Mouse (Mus musculus) heart, embryonic 13.5 days (tissue): Measurements from ENCODE around the gene Hist1h1a. TPM values are rescaled to one million over a fixed set of nuclear protein-coding genes. Genes with fewer than 3 reads are reported as not detected.
"Not testable (repeated sequence)": the region's sequence is repeated elsewhere in the genome, so short reads cannot be mapped to it uniquely, and the experiment has no call there.

ENCODE experiments used
- ATAC-seq: fragments of 200-750 bp; cut with Nextera tagmentation; 2 replicates; pipeline ENCODE4 v1.8.0; 2017; ENCODE audit warnings: moderate TSS enrichment; ENCODE audit not compliant: insufficient number of reproducible peaks, low FRiP score, low TSS enrichment; ENCODE audit errors: extremely low read depth
- H3K27ac ChIP-seq: fragments of 300-500 bp; sonication (generic); replicated peaks from 2 replicates; pipeline ENCODE4 v1.5.1; 2015; ENCODE audit warnings: moderate library complexity, mild to moderate bottlenecking, inconsistent platforms
- H3K27me3 ChIP-seq: fragments of 300-500 bp; sonication (generic); replicated peaks from 2 replicates; pipeline ENCODE4 v1.6.1; 2015; ENCODE audit warnings: mild to moderate bottlenecking, inconsistent platforms
- H3K36me3 ChIP-seq: fragments of 300-500 bp; sonication (generic); 2 replicates; pipeline ENCODE4 v1.6.1; 2015; ENCODE audit warnings: mild to moderate bottlenecking, inconsistent platforms
- H3K4me1 ChIP-seq: fragments of 300-500 bp; sonication (generic); 2 replicates; pipeline ENCODE4 v1.6.1; 2015; ENCODE audit warnings: inconsistent platforms
- H3K4me2 ChIP-seq: fragments of 300-500 bp; sonication (generic); 2 replicates; pipeline ENCODE4 v1.6.1; 2015; ENCODE audit warnings: inconsistent platforms, mild to moderate bottlenecking, moderate library complexity
- H3K4me3 ChIP-seq: fragments of 300-500 bp; sonication (generic); 2 replicates; pipeline ENCODE4 v1.5.1; 2015; ENCODE audit warnings: moderate library complexity, mild to moderate bottlenecking, inconsistent platforms
- H3K9ac ChIP-seq: fragments of 300-500 bp; sonication (generic); 2 replicates; pipeline ENCODE4 v1.6.1; 2015; ENCODE audit warnings: inconsistent platforms, mild to moderate bottlenecking, moderate library complexity
- H3K9me3 ChIP-seq: fragments of 300-500 bp; sonication (generic); 2 replicates; pipeline ENCODE4 v1.6.1; 2016; ENCODE audit warnings: inconsistent platforms
- WGBS: fragments of 180-500 bp; shearing (Covaris S2); methylation state at CpG from one replicate; pipeline ENCODE4 v1.1.7; 2015; ENCODE audit warnings: mixed read lengths; 5-methylcytosine and 5-hydroxymethylcytosine counted together
- polyA plus RNA-seq: library from polyadenylated mRNA; unstranded; fragments of >200 nt; fragmentation: Nextera tagmentation; extraction: Ambion mirVana; gene quantifications from 2 replicates; pipeline ENCODE4 v1.2.1, GENCODE M21; 2015

The Hist1h1a gene
- polyA plus RNA-seq = 1.5 and 1.6 TPM in 2 replicates

DNA sequence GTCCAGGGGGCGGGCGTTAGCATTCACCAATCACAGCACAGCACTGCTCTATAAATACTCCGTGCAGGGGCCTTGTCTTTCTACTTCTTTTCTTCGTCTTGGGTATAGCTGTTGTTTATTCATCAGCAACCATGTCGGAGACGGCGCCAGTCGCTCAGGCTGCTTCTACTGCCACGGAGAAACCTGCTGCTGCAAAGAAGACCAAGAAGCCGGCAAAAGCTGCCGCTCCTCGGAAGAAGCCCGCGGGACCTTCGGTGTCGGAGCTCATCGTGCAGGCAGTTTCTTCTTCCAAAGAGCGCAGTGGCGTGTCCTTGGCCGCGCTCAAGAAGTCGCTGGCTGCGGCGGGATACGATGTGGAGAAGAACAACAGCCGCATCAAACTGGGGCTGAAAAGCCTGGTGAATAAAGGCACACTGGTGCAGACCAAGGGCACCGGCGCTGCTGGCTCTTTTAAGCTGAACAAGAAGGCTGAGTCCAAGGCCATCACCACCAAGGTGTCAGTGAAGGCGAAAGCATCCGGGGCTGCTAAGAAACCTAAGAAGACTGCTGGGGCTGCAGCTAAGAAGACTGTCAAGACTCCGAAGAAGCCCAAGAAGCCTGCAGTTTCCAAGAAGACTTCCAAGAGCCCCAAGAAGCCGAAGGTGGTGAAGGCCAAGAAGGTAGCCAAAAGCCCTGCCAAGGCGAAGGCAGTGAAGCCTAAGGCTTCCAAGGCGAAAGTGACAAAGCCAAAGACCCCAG lies at the start of gene Hist1h1a:
Hist1h1a (plus strand) TSS at position 81 of the 738 bp plus-strand sequence.
- 3% methylated on average over 34 of the region's 34 CpGs for WGBS
- H3K4me3 ChIP-seq = peak within 1 kb of the TSS; percentile 67

DNA sequence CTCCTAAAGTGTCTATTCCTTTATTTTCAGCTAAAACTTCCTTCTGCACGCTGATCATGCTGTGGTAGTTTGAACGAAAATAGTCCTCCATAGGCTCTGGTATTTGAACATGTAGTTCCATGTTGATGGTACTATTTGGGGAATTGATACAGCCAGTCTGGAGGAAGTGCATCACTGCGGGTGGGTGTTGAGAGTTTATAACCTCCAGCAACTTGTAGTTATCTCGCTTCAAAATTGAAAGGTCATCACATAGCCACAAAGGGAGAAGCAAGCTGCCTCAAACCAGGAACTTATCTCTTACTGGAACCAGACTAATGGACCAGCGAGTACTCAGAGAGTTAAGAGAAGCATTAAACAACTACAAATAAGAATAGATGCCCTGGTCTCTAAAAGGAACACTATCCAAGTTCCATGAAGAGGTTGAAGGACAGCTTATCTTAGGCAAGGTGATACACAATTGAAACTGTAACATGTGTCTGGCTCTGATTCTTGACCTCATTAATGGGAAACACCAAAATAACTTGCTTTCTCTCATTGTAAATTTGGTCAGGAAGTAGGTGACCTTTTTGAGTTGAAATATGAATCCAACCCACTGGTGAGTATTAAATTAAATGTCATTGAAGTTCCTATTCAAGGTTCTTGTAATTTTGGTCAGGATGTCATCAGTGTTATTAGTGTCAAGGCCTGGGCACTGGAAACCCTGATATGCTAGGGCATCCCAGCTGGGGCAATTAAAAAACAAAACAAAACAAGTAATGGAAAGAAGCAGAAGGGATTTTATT lies 47.0 kb upstream of the Hist1h1a start:
- H3K9me3 ChIP-seq = peaks cover 7% of the 10 kb centered on the region; the same call in 1 of the 2 replicates
- no peaks in the 10 kb centered on the region for H3K36me3 ChIP-seq
- no peak overlapping the region for H3K27ac ChIP-seq
- ATAC-seq = no peak
- H3K9ac ChIP-seq = no peak overlapping the region
- WGBS = 53% methylated on average over 5 of the region's 5 CpGs
- H3K4me3 ChIP-seq = no peak overlapping the region
- H3K27me3 ChIP-seq = no peaks in the 10 kb centered on the region
- peaks cover 12% of the 10 kb centered on the region for H3K4me1 ChIP-seq
- H3K4me2 ChIP-seq = no peak overlapping the region

More for the DNA sequence above, at the start of gene Hist1h1a:
- Histone ChIP-seq H3K4me1 (peaks cover 33% of the 10 kb centered on the region), H3K36me3 (no peaks in the 10 kb centered on the region), H3K9ac (peak within 1 kb of the TSS; percentile 88), H3K4me2 (peak within 1 kb of the TSS; percentile 79), H3K27me3 (no peaks in the 10 kb centered on the region), H3K27ac (peak within 1 kb of the TSS; percentile 96), H3K9me3 (no peaks in the 10 kb centered on the region)
- ATAC-seq = peak; percentile 70

DNA sequence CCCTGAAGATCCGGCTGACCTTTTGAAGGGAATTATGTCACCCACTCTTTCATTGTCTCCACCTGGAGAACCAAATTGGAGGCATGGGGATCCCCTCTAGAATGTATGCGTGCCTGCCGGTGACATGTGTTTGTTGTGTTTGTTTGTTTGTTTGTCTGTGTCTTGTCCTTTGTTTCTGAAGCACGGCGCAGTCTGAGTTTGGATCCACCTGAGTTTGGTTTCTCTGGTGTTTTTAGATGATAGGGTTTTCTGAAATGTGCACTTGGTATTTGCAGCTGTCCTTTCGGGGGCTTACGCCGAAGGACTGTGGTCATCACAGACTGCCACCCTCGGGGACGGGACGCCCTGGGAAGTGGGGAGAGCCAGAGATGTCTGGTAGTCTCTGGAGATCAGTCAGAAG lies 46.3 kb upstream of the Hist1h1a start:
- H3K27me3 ChIP-seq = no peaks in the 10 kb centered on the region
- no peak overlapping the region for H3K27ac ChIP-seq
- WGBS = 38% methylated on average over 11 of the region's 11 CpGs
- peaks cover 12% of the 10 kb centered on the region for H3K4me1 ChIP-seq
- no peak overlapping the region for H3K9ac ChIP-seq
- no peaks in the 10 kb centered on the region for H3K36me3 ChIP-seq
- no peak for ATAC-seq
- H3K4me2 ChIP-seq = no peak overlapping the region
- no peak overlapping the region for H3K4me3 ChIP-seq
- H3K9me3 ChIP-seq = peaks cover 7% of the 10 kb centered on the region; the same call in 1 of the 2 replicates

DNA sequence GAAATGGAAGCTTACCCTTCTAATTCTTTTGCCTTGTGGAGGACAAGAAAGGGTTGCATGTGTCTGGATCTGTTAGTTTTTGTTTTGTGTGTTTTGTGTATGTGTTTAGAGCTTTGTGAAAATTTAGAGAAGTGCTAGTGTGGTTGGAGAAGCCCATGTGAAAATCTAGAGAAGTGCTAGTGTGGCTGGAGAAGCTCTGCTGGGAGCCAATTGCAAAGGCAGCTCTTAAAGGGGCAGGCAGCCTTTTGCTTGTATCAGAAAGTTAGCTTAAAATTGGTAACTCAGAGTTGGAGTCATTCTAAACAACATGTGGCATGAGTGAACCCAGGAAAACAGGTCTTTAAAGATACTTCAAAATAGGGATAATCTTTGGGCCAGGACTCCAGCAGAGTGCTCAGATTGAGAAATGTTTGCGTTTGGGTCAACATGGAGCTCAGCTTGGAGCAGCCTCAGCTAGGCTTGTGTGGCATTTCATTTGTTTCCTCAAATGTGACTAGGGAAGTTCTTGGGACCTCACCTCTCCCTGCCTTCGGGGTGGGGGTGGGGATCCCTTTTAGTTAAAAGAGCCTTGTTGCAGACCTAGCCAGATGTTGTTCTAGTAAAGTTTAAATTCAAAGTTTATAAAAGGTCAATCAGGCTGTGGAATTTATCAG lies 45.7 kb upstream of the Hist1h1a start:
- H3K36me3 ChIP-seq, H3K9me3 ChIP-seq, H3K27ac ChIP-seq, H3K27me3 ChIP-seq, ATAC-seq, H3K4me2 ChIP-seq, H3K4me3 ChIP-seq, H3K9ac ChIP-seq: not testable (repeated sequence)
- peaks cover 12% of the 10 kb centered on the region for H3K4me1 ChIP-seq
- WGBS = 18% methylated on average over 2 of the region's 2 CpGs

DNA sequence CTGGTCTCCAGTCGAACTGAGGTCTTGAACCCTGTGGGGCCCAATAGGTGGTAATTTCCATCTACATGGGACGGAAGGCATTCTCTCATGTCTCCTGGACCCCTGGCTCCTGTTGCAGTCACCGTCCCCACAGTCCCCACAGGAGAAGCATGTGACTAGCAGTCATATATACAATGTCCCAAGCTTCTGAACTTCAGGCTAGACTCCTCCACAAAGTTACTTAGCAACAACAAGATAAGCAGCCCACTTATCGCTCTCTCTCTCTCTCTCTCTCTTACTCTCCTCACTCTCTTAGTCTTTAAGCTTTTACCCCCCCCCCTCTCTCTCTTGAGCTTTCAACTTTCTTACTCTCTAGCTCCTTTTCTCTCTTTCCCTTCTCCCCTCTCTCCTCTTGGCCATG lies 39.2 kb upstream of the Hist1h1a start:
- no peaks in the 10 kb centered on the region; the same call in 1 of the 2 replicates for H3K27me3 ChIP-seq
- no peaks in the 10 kb centered on the region for H3K36me3 ChIP-seq
- no peak for ATAC-seq
- H3K9ac ChIP-seq = no peak overlapping the region
- no peak overlapping the region for H3K4me3 ChIP-seq
- H3K27ac ChIP-seq = no peak overlapping the region
- peaks cover 21% of the 10 kb centered on the region for H3K4me1 ChIP-seq
- H3K4me2 ChIP-seq = 0 out of 2 replicates have a peak overlapping the region, but pooled peaks have one; percentile 5
- peaks cover 7% of the 10 kb centered on the region; the same call in 1 of the 2 replicates for H3K9me3 ChIP-seq
- 38% methylated on average over 4 of the region's 4 CpGs for WGBS

DNA sequence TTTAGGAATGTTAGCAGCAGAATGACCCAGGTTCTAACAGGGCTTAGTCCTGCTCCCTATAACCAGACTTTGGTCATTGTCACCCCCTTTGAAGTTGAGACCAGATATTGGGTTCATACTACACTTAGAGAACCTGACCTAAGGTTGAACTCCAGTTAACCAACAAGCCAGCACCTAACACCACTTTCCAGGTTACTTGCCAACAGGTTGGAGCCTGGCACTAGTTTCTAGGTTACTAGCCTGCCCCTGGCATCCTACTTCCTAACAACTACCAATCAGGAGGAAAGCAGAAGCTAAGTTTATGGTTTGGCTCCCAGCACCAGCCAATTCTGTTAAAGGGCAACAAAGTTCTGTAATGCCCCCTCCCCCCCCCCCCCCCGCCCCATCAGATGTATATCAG lies 38.3 kb upstream of the Hist1h1a start:
- Histone ChIP-seq H3K4me3 (no peak overlapping the region), H3K4me2 (no peak overlapping the region), H3K9me3 (no peaks in the 10 kb centered on the region), H3K9ac (no peak overlapping the region), H3K27me3 (no peaks in the 10 kb centered on the region; the same call in 1 of the 2 replicates), H3K36me3 (no peaks in the 10 kb centered on the region), H3K4me1 (peaks cover 21% of the 10 kb centered on the region), H3K27ac (no peak overlapping the region)
- no CpG with 5 or more reads among the region's 1 CpGs for WGBS
- no peak for ATAC-seq

DNA sequence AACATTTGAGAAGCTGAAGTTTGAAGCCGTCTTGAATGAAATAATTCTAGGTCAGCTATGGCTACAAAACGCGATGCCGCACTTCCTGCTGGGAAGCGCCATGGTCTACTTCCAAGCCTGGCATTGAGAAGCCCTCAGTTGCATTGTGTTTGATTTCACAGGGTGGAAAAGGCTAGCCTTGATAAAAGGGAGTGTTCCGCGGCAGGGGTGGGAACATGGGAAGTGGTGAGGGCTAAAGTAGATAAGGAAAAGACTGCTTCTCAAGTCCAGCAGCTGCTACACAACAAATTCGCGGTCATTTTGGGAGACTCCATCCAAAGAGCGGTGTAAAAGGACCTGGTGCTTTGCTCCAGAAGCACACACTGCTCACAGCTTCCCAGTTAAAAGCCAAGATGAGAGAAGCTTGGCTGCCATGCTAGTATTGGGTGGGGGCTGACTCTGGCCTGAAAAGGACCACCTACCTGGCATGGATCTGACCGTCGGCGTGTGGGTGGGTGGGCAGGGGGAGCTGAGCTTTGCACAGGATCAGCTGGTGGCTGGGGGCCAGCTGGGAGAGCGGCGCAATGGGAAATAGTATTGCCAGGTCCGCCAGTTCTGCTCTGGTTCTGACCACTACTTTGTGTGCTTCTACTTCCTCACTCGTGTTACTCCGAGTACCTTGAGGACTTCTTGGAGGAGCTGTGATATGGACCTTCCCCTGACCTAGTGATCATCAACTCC lies 34.8 kb upstream of the Hist1h1a start:
- no peaks in the 10 kb centered on the region for H3K9me3 ChIP-seq
- no peak overlapping the region for H3K27ac ChIP-seq
- ATAC-seq = no peak
- 68% methylated on average over 18 of the region's 18 CpGs for WGBS
- no peak overlapping the region for H3K9ac ChIP-seq
- H3K27me3 ChIP-seq = no peaks in the 10 kb centered on the region; the same call in 1 of the 2 replicates
- H3K4me2 ChIP-seq = no peak overlapping the region
- H3K4me3 ChIP-seq = no peak overlapping the region
- no peaks in the 10 kb centered on the region for H3K36me3 ChIP-seq
- H3K4me1 ChIP-seq = peaks cover 25% of the 10 kb centered on the region

DNA sequence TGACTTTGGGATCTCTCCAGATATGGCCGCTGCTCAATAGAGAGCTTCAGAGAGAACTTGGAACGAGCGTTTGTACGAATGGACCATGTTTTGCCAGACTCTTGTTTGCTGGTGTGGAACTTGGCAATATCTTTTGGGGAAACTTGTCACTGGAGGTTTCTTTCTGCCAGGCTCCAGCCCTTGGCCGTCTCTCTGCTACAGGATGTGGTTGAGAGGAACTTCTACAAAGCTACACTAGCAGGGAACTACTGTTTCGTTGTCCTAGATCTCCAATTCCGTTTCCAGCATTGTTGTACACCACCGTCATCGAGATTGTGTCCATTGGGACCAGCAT lies 34.3 kb upstream of the Hist1h1a start:
- H3K4me2 ChIP-seq = no peak overlapping the region
- 86% methylated on average over 9 of the region's 9 CpGs for WGBS
- H3K4me3 ChIP-seq = no peak overlapping the region
- H3K9ac ChIP-seq = no peak overlapping the region
- no peaks in the 10 kb centered on the region for H3K36me3 ChIP-seq
- H3K4me1 ChIP-seq = peaks cover 19% of the 10 kb centered on the region
- no peak for ATAC-seq
- H3K27ac ChIP-seq = no peak overlapping the region
- H3K9me3 ChIP-seq = no peaks in the 10 kb centered on the region
- no peaks in the 10 kb centered on the region; the same call in 1 of the 2 replicates for H3K27me3 ChIP-seq

DNA sequence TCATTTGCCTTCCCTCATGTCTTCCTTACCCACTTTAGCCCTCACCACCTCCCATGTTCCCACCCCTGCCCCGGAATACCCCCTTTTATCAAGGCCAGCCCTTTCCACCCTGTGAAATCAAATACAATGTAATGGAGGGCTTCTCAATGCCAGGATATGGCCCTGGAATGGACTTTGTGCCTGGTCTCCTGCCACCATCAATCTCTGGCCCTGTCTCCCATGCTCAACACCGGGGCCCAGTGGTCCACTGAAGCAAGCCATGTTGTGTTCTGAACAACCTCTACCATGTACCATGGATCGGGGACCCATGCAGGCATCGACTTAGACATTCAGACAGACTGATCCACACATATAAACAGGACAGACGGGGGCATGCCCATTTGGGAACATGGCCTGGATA lies 33.8 kb upstream of the Hist1h1a start:
- H3K4me1 ChIP-seq = peaks cover 14% of the 10 kb centered on the region

DNA sequence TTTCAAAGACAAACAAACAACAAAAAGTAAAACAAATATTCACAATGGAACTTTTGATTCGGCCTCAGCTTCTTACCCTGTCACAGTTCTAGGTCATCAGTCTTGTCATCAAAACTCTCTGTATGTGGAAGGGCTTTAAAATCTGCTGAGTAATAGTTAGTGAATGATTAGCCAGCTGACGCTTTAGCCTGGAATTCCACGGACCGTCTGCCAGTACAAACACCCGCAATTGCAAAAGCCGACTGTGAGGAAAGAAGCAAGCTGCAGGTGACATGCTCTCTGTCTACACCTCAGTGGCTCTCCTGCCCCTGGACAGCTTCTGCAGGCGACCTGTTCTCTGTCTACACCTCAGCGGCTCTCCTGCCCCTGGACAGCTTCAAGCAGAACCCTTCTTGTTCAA lies 33.0 kb upstream of the Hist1h1a start:
- ATAC-seq = no peak
- Histone ChIP-seq H3K27ac (no peak overlapping the region), H3K36me3 (no peaks in the 10 kb centered on the region), H3K9me3 (no peaks in the 10 kb centered on the region), H3K27me3 (no peaks in the 10 kb centered on the region; the same call in 1 of the 2 replicates), H3K9ac (no peak overlapping the region), H3K4me2 (peak overlapping the region; percentile 36), H3K4me1 (peaks cover 11% of the 10 kb centered on the region), H3K4me3 (no peak overlapping the region)
- 16% methylated on average over 8 of the region's 8 CpGs for WGBS

More for the DNA sequence above, 33.8 kb upstream of the Hist1h1a start:
- WGBS = 83% methylated on average over 5 of the region's 5 CpGs
- Histone ChIP-seq H3K4me2 (no peak overlapping the region), H3K9ac (no peak overlapping the region), H3K36me3 (no peaks in the 10 kb centered on the region), H3K9me3 (no peaks in the 10 kb centered on the region), H3K27ac (no peak overlapping the region), H3K4me3 (no peak overlapping the region), H3K27me3 (no peaks in the 10 kb centered on the region; the same call in 1 of the 2 replicates)
- ATAC-seq = no peak
